Mouse (Mus musculus) E14TG2a.4 (cell line): ENCODE measurements around the gene Ddx19a.

Source experiments
- CTCF ChIP-seq: conservative IDR thresholded peaks from 2 replicates; pipeline ENCODE4 v1.5.1; 2014; ENCODE audit warnings: low read length
- NANOG ChIP-seq: IDR thresholded peaks from 2 replicates; pipeline ENCODE4 v1.6.1; 2014; ENCODE audit warnings: borderline replicate concordance, low read length, mixed read lengths
- POU5F1 ChIP-seq: IDR thresholded peaks from 2 replicates; pipeline ENCODE4 v1.6.1; 2014; ENCODE audit warnings: low read length, borderline replicate concordance

GRCm38 (mm10) chr8:110996641-110997430 is 764 bp downstream of the Ddx19a start:
- no peak for TF ChIP-seq CTCF
- TF ChIP-seq NANOG, result no peak
- TF ChIP-seq POU5F1, result no peak
